Mouse (Mus musculus): ENCODE measurements around the gene Ythdf1. TPM values are rescaled to one million over a fixed set of nuclear protein-coding genes. Genes with fewer than 3 reads are reported as not detected.
A peak's percentile ranks its signal among the peaks of the same experiment; 100 is the strongest.

Gene Ythdf1
- 13.4 and 14.9 TPM in 2 replicates for polyA plus RNA-seq (2015; fragmentation: Nextera tagmentation; extraction: Ambion mirVana)

GRCm38 (mm10) chr2:180920810-180921400, at the start of gene Ythdf1:
Gene Ythdf1, minus strand, starts transcription at chr2:180920949.
- H3K9ac ChIP-seq (ENCODE audit: low read length): peak within 1 kb of the TSS; percentile 100
- peak within 1 kb of the TSS; percentile 72 for H3K27ac ChIP-seq (ENCODE audit: low read length)
- ATAC-seq (ENCODE audit: low read depth): peak; percentile 97
- peak within 1 kb of the TSS; percentile 91 for H3K4me2 ChIP-seq (ENCODE audit: low read depth, low read length)
- no peaks in the 10 kb centered on the region for H3K9me3 ChIP-seq (ENCODE audit: control insufficient read depth, low read length)
- H3K27me3 ChIP-seq (ENCODE audit: control insufficient read depth, insufficient read depth, low read depth, low read length): no peaks in the 10 kb centered on the region
- peaks cover 12% of the 10 kb centered on the region for H3K4me1 ChIP-seq (replicated peaks; ENCODE audit: control insufficient read depth, insufficient read depth, low read length)
- peak within 1 kb of the TSS; percentile 100 for H3K4me3 ChIP-seq (ENCODE audit: low read length)
- peaks cover 9% of the 10 kb centered on the region; the same call in 1 of the 2 replicates for H3K36me3 ChIP-seq (ENCODE audit: control insufficient read depth, insufficient read depth, low read length)
- under 1% methylated on average over 35 of the region's 56 CpGs for WGBS

GRCm38 (mm10) chr2:180967010-180967763, 46.4 kb upstream of the Ythdf1 start, which contains the start of gene Arfgap1:
Gene Arfgap1, plus strand, starts transcription at chr2:180967225.
- Histone ChIP-seq H3K27me3 (ENCODE audit: control insufficient read depth, insufficient read depth, low read depth, low read length) (no peaks in the 10 kb centered on the region), H3K36me3 (ENCODE audit: control insufficient read depth, insufficient read depth, low read length) (peaks cover 20% of the 10 kb centered on the region), H3K4me1 (replicated peaks; ENCODE audit: control insufficient read depth, insufficient read depth, low read length) (peaks cover 12% of the 10 kb centered on the region), H3K9ac (ENCODE audit: low read length) (peak within 1 kb of the TSS; percentile 98), H3K27ac (ENCODE audit: low read length) (peak within 1 kb of the TSS; percentile 84), H3K4me2 (ENCODE audit: low read depth, low read length) (peak within 1 kb of the TSS; percentile 90), H3K9me3 (ENCODE audit: control insufficient read depth, low read length) (no peaks in the 10 kb centered on the region), H3K4me3 (ENCODE audit: low read length) (peak within 1 kb of the TSS; percentile 93)
- under 1% methylated on average over 57 of the region's 57 CpGs for WGBS
- ATAC-seq (ENCODE audit: low read depth): peak; percentile 95

- peaks cover 12% of the 10 kb centered on the region for H3K4me1 ChIP-seq (replicated peaks; ENCODE audit: control insufficient read depth, insufficient read depth, low read length)
- WGBS: 11% methylated on average over 14 of the region's 14 CpGs
These were observed 45.5 kb upstream of the Ythdf1 start for GRCm38 (mm10) chr2:180966092-180966882.

GRCm38 (mm10) chr2:180963956-180964355, 43.2 kb upstream of the Ythdf1 start:
- Histone ChIP-seq H3K4me1 (replicated peaks; ENCODE audit: control insufficient read depth, insufficient read depth, low read length) (peaks cover 12% of the 10 kb centered on the region), H3K27me3 (ENCODE audit: control insufficient read depth, insufficient read depth, low read depth, low read length) (no peaks in the 10 kb centered on the region), H3K4me3 (ENCODE audit: low read length) (no peak overlapping the region), H3K9me3 (ENCODE audit: control insufficient read depth, low read length) (no peaks in the 10 kb centered on the region), H3K9ac (ENCODE audit: low read length) (no peak overlapping the region), H3K27ac (ENCODE audit: low read length) (no peak overlapping the region), H3K4me2 (ENCODE audit: low read depth, low read length) (no peak overlapping the region), H3K36me3 (ENCODE audit: control insufficient read depth, insufficient read depth, low read length) (no peaks in the 10 kb centered on the region)
- no peak for ATAC-seq (ENCODE audit: low read depth)
- 8% methylated on average over 5 of the region's 5 CpGs for WGBS

More at GRCm38 (mm10) chr2:180966092-180966882, 45.5 kb upstream of the Ythdf1 start:
- H3K4me3 ChIP-seq (ENCODE audit: low read length): peak overlapping the region; percentile 93
- H3K4me2 ChIP-seq (ENCODE audit: low read depth, low read length): peak overlapping the region; percentile 90
- H3K27ac ChIP-seq (ENCODE audit: low read length): peak overlapping the region; percentile 84
- H3K36me3 ChIP-seq (ENCODE audit: control insufficient read depth, insufficient read depth, low read length): peaks cover 11% of the 10 kb centered on the region; the same call in 1 of the 2 replicates
- H3K9me3 ChIP-seq (ENCODE audit: control insufficient read depth, low read length): no peaks in the 10 kb centered on the region
- no peak for ATAC-seq (ENCODE audit: low read depth)
- H3K9ac ChIP-seq (ENCODE audit: low read length): peak overlapping the region; percentile 98
- no peaks in the 10 kb centered on the region for H3K27me3 ChIP-seq (ENCODE audit: control insufficient read depth, insufficient read depth, low read depth, low read length)

GRCm38 (mm10) chr2:180962616-180963308, 42.0 kb upstream of the Ythdf1 start:
- WGBS: 57% methylated on average over 2 of the region's 2 CpGs
- Histone ChIP-seq H3K36me3 (ENCODE audit: control insufficient read depth, insufficient read depth, low read length) (no peaks in the 10 kb centered on the region), H3K9ac (ENCODE audit: low read length) (no peak overlapping the region), H3K9me3 (ENCODE audit: control insufficient read depth, low read length) (no peaks in the 10 kb centered on the region), H3K27me3 (ENCODE audit: control insufficient read depth, insufficient read depth, low read depth, low read length) (no peaks in the 10 kb centered on the region), H3K27ac (ENCODE audit: low read length) (no peak overlapping the region), H3K4me2 (ENCODE audit: low read depth, low read length) (no peak overlapping the region), H3K4me3 (ENCODE audit: low read length) (no peak overlapping the region), H3K4me1 (replicated peaks; ENCODE audit: control insufficient read depth, insufficient read depth, low read length) (peaks cover 6% of the 10 kb centered on the region)
- ATAC-seq (ENCODE audit: low read depth): no peak

- Histone ChIP-seq H3K9ac (ENCODE audit: low read length) (no peak overlapping the region), H3K36me3 (ENCODE audit: control insufficient read depth, insufficient read depth, low read length) (no peaks in the 10 kb centered on the region), H3K4me1 (replicated peaks; ENCODE audit: control insufficient read depth, insufficient read depth, low read length) (peaks cover 4% of the 10 kb centered on the region), H3K27me3 (ENCODE audit: control insufficient read depth, insufficient read depth, low read depth, low read length) (peaks cover 4% of the 10 kb centered on the region; the same call in 1 of the 2 replicates), H3K9me3 (ENCODE audit: control insufficient read depth, low read length) (no peaks in the 10 kb centered on the region), H3K4me2 (ENCODE audit: low read depth, low read length) (no peak overlapping the region), H3K27ac (ENCODE audit: low read length) (peak overlapping the region; percentile 74), H3K4me3 (ENCODE audit: low read length) (no peak overlapping the region)
- WGBS: 33% methylated on average over 3 of the region's 3 CpGs
- peak; percentile 79 for ATAC-seq (ENCODE audit: low read depth)
These were observed 39.4 kb upstream of the Ythdf1 start for GRCm38 (mm10) chr2:180960187-180960586.

GRCm38 (mm10) chr2:180959605-180960004, 38.9 kb upstream of the Ythdf1 start:
- Histone ChIP-seq H3K9ac (ENCODE audit: low read length) (no peak overlapping the region), H3K36me3 (ENCODE audit: control insufficient read depth, insufficient read depth, low read length) (no peaks in the 10 kb centered on the region), H3K9me3 (ENCODE audit: control insufficient read depth, low read length) (no peaks in the 10 kb centered on the region), H3K4me2 (ENCODE audit: low read depth, low read length) (no peak overlapping the region), H3K27ac (ENCODE audit: low read length) (peak overlapping the region; percentile 74), H3K4me1 (replicated peaks; ENCODE audit: control insufficient read depth, insufficient read depth, low read length) (peaks cover 5% of the 10 kb centered on the region), H3K27me3 (ENCODE audit: control insufficient read depth, insufficient read depth, low read depth, low read length) (peaks cover 7% of the 10 kb centered on the region; the same call in 1 of the 2 replicates), H3K4me3 (ENCODE audit: low read length) (no peak overlapping the region)
- ATAC-seq (ENCODE audit: low read depth): peak; percentile 32; the same call in 1 of the 2 replicates
- WGBS: 54% methylated on average over 7 of the region's 7 CpGs

- ATAC-seq (ENCODE audit: low read depth): peak; percentile 96
- Histone ChIP-seq H3K9me3 (ENCODE audit: control insufficient read depth, low read length) (no peaks in the 10 kb centered on the region), H3K4me3 (ENCODE audit: low read length) (peak within 1 kb of the TSS; percentile 62), H3K27ac (ENCODE audit: low read length) (peak within 1 kb of the TSS; percentile 84), H3K36me3 (ENCODE audit: control insufficient read depth, insufficient read depth, low read length) (no peaks in the 10 kb centered on the region), H3K9ac (ENCODE audit: low read length) (peak within 1 kb of the TSS; percentile 70), H3K27me3 (ENCODE audit: control insufficient read depth, insufficient read depth, low read depth, low read length) (peaks cover 14% of the 10 kb centered on the region), H3K4me2 (ENCODE audit: low read depth, low read length) (peak within 1 kb of the TSS; percentile 66), H3K4me1 (replicated peaks; ENCODE audit: control insufficient read depth, insufficient read depth, low read length) (peaks cover 11% of the 10 kb centered on the region)
- 1% methylated on average over 52 of the region's 52 CpGs for WGBS
These were observed 33.6 kb upstream of the Ythdf1 start, which contains the start of gene Nkain4 for GRCm38 (mm10) chr2:180954061-180955047. Gene Nkain4, minus strand, starts transcription at chr2:180954699.

Data from lung, embryonic 16.5 days (tissue).